Mouse (Mus musculus) regulatory T cell (primary cell): ENCODE results near the gene Klrb1b.

Experiments
- in situ Hi-C: fragments of 300-600 bp; cut with MboI, MseI; formaldehyde crosslinking; loops from one replicate; pipeline ENCODE4 v1.15.1; 2025; ENCODE audit warnings: high pct_unique_total_duplicates

The Klrb1b gene

DNA sequence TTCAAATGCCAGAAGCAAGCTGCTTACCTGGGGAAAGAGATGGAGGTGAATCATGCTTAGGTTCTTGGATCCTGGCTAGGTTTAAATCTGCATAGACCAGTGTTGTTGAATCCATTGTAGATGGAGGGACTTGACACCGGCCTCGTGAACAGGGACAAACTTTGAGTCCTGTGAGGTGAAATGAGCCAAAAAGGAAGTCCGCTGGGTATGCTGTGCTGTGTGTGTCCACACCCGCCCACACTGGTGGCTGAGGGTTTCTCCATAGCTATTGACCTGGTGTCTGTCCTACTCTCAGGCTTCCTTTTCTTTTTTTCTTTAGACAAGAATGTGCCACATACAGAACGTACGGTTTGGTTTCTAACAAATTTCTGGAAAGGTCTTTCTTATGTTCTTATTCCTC, at the start of gene Klrb1b, which contains the start of gene Gm44511:
Gene Klrb1b, minus strand, starts transcription at position 200 of the 400 bp plus-strand sequence.
Gene Gm44511, minus strand, starts transcription at position 184 of the 400 bp plus-strand sequence.
- in situ Hi-C loops, result no loop called here

DNA sequence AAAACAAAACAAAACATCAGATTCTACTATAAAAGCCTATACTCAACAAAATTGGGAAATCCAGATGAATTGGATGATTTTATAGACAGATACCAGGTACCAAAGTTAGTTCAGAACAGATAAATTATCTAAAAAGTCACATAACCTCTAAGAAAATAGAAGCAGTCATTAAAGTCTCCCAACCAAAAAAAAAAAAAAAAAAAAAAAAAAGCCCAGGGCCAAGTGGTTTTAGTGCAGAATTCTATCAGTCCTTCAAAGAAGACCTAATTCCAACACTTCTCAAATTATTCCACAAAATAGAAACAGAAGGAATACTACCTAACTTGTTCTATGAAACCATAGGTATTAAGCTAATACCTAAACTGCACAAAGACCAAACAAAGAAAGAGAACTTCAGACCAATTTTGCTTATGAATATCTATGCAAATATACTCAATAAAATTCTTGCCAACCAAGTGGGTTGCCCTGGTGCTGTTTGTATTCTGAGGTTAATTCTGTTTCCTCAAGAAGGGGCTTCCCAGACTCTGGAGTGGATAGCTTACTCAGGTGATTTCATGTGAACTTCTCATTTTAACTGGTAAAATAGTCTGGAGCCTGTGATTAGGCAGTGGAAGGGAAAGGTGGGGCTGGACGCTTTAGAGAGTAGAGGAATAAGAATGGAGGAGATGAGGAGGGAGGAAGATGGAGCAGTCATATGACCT, 45.9 kb upstream of the Klrb1b start:
- in situ Hi-C loops, result no loop called here

DNA sequence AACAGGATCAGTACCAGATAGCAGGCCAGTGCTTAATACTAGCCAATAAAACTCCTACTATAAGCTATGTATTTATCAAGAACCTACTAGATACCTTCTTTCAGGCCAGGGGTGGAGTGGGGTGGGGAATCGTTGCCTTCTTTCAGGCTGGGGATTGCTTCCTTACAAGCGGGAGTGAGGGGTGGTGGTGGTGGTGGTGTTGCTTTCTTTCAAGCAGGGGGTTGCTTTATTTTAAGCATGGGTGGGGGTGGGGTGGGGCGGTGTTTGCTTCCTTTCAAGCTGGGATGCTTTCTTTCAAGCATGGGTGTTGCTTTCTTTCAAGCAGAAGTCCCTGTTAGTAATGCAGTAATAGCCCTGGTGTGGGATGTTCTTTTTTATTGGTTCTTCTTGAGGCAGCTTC, 42.7 kb upstream of the Klrb1b start:
- in situ Hi-C loops, result no loop called here

DNA sequence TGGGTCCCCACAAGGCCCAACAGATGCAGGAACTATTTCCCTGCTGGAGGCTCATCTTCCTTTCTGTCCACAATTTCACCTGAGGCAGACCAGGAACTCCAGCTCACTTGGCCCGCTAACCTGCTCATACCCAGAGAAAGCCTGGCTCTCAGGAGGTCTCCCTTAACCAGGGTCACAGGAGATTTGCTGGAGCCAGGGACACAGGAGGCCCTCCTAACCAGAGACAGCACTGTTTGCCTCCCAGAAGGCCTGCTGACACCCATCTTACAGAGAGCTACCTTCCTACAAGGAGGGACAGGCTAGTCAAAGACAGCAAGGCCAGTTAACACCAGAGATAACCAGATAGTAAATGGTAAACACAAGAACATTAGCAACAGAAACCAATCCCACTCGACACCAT, 31.8 kb upstream of the Klrb1b start:
- in situ Hi-C loops, result loop anchor here (5.0 to 10.0 kb wide), 2 partner anchors 34 to 507 kb away; partner anchors contain the start of gene BC035044

DNA sequence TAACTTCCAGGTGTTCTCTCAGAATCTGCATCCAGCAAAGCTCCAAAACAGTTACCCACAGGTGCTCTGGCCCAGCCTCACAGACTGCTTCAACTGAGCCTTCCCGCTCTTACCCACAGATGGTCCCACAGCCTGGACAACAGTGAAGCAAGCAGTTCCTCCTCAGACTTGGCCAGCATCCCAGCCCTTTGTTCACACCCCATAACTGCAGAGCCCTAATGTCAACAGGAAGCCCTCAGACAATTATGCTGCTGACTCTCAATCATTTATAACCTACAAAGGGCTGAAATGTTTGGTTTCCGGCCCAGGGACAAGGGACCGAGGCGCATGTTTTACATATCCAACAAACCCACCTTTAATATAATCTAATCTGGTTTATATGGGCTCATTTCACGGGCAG, 30.1 kb upstream of the Klrb1b start:
- in situ Hi-C loops, result loop anchor here (5.0 to 10.0 kb wide), 2 partner anchors 36 to 509 kb away; partner anchors contain the start of gene BC035044

DNA sequence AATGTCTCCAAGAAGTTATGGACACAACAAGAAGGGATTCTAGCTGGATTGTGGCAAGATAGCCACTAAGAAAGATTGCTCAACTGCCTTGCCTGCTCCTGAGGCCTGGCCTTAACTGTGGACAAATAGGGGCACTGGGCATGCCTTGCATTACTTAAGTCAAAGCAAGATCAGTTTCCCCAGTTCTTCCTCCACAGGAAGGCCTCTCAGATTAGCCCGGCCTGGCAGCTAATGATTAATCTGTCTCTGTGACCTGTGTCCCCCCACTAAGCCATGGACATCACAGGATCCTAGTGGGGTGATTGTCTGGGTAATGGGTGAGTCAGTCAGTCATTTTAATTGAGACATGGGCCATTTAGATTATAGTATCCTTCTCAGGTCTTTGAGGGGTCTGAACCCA, 29.3 kb upstream of the Klrb1b start:
- in situ Hi-C loops, result loop anchor here (5.0 to 10.0 kb wide), 2 partner anchors 37 to 509 kb away; partner anchors contain the start of gene BC035044

DNA sequence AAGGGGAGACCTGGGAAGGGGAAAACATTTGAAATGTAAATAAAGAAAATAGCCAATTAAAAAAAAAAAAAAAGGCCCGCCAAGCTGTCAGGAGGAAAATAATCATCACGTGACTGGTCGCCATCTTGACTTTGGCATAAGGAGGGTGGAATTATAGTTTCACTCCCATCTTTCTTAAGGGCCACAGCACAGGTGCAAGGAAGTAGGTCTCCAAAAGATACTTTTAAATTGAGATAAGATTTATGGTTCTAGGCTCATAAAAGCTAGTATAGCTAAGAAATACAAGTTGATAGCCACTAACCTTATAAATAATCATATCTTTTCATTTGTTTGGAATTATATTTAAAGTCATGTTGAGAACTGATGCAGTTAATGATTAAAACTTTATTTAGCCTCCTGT, 28.8 kb upstream of the Klrb1b start:
- in situ Hi-C loops, result loop anchor here (5.0 to 10.0 kb wide), 4 partner anchors 37 to 510 kb away; partner anchors contain the start of gene BC035044

DNA sequence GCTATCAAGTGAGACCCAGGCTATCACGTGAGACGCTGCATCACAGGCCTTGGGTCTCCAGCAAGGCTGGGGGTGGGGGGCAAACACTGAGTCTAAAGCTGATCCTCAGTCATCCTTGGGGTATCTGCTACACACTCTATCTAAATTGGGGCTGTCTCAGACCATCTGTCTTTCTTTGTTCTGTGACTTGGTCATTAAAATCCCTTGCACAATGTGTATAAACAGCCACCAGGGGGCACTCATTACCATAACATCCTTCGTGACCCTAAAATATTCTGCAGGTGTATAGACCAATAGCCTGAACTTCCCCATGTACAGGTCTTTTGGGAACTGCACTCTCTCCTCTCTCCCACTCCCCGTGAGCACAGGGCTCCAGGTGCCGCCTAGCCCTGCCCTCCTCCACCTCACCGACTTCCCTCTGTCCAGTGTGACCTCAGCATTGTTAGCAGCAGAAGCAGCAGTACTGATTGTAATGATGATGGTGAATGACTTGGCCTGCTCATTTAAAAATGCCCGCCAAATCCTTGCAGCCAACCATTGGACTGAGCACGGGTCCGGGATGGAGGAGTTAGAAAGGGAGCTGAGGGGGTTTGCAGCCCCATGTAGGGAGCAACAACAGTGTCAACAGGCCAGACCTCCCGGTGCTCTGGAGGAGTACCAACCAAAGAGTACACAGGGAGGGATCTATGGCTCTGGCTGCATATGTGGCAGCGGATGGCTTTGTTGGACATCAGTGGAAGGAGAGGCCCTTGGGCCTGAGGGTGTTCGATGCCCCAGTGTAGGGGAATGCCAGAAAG, 28.1 kb upstream of the Klrb1b start:
- in situ Hi-C loops, result loop anchor here (5.0 to 10.0 kb wide), 3 partner anchors 213 to 511 kb away; no protein-coding TSS in a partner anchor

DNA sequence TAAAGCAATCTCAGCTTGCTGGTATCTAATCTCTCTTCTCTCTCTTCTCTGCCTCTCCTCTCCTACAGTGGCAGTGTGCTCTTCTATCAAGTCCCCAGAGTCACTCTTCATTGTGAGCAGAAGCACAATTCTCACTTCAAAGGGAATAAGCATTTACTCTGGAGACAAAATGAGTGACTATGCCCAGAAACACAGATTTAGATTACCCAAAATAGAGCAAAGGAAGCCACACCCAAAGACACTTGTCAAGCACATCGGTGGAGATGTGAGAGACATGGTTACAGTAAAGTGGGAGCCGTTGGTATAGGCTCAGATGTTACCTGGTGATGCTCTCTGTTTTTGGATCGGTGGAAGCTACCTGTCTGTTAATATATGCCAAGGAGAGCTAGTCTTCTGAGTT, 26.6 kb upstream of the Klrb1b start:
- in situ Hi-C loops, result loop anchor here (5.0 to 10.0 kb wide), 3 partner anchors 215 to 512 kb away; no protein-coding TSS in a partner anchor

DNA sequence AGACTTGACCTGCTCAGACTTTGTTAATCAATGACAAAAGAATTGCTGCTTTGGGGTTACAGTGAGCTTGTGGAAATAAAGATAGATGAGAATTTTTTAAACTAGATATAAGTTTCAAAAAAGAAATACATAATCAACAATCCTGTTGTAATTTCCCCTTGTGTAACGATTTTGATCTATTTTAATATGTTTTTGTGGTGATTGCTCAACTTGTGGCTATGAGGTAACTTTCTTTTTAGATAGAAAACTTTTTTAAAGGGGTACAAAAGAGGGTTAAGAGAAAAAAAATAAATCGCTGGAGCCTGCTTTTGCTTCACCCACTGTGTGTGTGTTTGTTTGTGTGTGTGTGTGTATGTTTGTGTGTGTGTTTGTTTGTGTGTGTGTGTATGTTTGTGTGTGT, 25.0 kb upstream of the Klrb1b start:
- in situ Hi-C loops, result loop anchor here (5.0 to 10.0 kb wide), 3 partner anchors 216 to 514 kb away; no protein-coding TSS in a partner anchor

DNA sequence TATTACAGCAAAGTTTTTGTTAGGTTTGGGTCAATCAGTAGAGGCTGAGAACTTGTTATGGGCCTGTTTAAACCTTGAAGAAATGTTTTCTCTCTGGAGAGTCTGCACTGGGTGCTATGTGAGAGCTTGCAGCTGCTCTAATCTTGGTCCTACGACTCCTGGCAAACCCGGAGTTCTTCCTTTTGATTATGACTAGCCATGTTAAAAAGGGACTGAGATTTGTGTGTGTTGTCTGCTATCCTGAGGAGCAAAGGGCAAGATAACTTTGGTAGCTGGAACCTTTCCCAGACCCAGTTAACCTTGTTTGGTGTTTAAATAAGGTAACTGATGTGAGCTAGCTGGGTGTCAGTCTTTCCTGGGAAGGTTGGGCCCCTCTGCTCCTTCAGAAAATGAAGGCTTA, 24.5 kb upstream of the Klrb1b start:
- in situ Hi-C loops, result loop anchor here (5.0 to 10.0 kb wide), 3 partner anchors 217 to 514 kb away; no protein-coding TSS in a partner anchor

DNA sequence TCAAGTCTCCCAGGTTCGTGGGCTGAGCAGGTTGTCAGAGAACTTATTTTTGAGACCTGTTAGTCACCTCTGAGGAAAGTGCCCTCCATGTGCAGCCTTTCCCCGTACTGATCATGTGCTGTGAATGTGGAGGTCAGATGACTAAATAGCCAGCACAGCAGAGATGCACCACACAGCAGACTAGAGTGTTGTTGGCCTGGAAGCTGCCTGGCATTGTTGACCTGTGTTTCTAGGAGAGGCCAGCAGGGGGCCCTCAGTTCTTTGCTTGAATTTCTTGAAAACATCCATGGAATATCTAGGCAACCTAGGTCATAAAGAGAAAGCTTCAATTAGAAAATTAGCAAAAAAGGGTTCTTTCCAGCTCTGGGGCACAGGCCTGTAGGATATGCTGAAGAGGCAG, 23.8 kb upstream of the Klrb1b start:
- in situ Hi-C loops, result loop anchor here (5.0 to 10.0 kb wide), 3 partner anchors 217 to 515 kb away; no protein-coding TSS in a partner anchor

DNA sequence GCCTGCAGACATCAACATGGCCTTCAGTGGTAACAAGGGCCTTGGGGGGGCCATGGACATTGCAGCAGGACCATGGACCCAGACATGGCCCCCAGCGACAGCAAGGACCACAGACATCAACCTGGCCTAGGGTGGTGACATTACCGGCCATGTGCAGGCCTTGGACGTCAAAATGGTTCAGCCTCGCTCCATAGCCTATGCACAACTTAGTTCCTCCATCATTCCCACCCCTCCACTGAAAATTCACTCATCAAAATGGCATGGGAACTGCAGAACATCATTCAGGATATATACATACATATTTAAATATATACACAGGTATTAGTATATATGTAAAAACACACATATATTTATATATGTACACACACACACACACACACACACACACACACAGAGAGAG, 21.3 kb upstream of the Klrb1b start:
- in situ Hi-C loops, result no loop called here

DNA sequence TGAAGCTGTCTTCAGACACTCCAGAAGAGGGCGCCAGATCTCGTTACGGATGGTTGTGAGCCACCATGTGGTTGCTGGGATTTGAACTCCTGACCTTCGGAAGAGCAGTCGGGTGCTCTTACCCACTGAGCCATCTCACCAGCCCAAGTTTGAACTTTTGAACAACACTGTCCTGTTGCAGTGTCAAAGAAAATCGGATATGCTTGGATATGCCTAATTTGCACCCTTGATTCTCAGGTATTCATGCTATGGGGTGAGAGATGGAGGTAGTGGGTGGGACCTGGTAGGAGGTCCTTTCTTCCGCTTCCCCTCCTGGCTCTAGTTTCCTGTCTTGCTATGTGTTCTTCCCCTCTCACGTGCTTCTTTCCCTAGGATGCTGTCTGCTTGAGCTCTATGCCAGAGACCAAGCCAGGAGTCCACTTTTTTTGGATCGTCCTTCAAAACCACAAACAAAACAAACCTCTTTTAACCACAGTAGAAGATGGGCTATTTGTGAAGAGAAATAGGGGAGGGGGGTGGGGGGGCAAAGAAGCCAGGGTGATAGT, 19.9 kb upstream of the Klrb1b start:
- in situ Hi-C loops, result no loop called here

DNA sequence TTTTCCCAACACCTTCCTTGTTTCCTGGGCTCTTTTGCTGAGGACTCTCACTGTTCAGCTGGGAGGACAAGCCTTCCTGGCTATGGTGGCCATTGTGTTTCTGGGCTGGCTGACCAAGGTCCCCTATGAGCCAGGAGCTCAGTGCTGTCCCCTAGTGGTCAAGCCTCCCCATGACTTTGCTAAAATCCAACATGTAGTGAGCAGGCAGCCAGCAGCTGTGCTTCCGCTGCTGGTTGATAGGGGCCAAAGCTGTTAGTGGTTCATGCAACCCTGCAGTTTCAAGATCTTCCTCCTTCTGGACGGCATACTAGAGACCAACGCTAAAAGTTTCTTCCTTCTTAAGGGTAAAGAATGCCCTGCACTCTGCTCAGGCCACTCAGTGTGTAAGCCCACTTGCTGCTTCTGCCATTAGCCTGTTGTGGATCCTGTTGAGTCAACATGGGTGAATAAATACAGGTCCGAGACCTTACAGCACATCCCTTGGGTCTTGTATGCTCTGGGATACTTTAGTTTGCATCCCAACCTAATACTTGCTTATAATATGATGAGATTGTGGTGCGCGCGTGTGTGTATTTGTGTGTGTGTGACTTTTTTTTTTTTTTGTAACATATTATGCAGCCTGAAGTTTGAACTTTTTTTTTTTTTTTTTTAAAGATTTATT, 19.3 kb upstream of the Klrb1b start:
- in situ Hi-C loops, result no loop called here

DNA sequence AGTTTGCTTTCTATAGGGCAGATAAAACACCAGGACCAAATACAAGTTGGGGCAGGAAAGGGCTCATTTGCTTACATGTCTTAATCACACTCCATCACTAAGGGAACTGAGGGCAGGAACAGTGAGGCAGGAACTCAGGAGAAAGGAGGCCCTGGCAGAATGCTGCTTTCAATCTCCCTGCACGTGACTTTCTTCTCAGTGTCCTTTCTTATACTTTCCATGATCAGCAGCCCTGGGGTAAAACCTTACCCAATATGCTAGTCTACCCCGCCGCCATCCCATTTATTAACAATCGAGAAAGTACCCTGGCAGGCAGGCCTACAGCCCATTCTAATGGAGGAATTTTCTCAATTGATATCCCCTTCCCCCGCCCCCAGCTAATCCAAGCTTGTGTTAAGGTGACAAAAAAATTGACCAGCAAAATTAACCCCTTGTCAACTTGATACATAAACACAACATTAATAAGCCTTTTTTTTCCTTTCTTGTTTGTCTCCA, 18.5 kb upstream of the Klrb1b start:
- in situ Hi-C loops, result loop anchor here (5.0 kb wide), 2 partner anchors 47 to 77 kb away; no protein-coding TSS in a partner anchor

DNA sequence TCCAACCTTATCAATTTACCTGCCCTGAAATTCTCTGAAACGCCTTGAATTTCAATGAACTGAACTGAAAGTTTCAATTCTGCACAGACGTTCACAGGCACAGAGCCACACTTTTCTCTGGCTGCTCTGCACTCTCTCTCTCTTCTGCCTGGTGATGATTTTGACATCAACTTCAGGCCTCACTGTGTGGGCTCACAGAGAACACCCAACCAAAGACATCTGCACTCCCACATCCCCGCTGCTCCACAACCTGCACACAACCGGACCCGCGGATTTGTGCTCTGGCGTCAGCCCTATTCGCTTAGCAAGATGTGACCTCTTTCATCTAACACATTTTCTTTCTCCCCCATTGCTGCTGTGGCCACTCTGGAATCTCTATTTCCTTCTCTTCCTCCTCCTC, 18.0 kb upstream of the Klrb1b start:
- in situ Hi-C loops, result loop anchor here (5.0 kb wide), 2 partner anchors 47 to 77 kb away; no protein-coding TSS in a partner anchor

DNA sequence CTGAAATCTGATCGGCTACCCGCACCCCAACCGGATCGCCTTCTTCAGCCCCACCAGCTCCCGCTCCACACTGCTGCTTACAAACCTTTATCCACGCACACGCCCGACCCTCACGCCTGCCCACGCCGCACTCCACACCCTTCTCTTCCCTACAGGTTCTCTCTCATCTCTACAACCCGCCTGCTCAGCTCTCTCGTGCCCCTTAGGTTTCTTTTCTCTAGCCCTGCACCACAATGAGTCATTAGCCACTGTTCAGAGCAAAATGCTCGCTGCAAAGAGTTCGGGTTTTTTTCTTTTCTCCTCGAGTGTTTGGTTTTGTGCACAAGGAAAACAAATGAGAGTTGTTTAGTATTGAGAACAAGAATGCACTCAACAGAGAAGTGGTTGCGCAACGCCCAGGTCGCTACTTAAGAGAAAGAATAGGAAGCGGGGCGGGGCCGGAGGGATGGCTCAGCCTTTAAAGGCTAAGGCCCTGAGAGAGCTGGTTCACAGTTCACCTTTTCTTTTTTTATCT, 17.4 kb upstream of the Klrb1b start:
- in situ Hi-C loops, result loop anchor here (5.0 kb wide), 2 partner anchors 46 to 76 kb away; no protein-coding TSS in a partner anchor

DNA sequence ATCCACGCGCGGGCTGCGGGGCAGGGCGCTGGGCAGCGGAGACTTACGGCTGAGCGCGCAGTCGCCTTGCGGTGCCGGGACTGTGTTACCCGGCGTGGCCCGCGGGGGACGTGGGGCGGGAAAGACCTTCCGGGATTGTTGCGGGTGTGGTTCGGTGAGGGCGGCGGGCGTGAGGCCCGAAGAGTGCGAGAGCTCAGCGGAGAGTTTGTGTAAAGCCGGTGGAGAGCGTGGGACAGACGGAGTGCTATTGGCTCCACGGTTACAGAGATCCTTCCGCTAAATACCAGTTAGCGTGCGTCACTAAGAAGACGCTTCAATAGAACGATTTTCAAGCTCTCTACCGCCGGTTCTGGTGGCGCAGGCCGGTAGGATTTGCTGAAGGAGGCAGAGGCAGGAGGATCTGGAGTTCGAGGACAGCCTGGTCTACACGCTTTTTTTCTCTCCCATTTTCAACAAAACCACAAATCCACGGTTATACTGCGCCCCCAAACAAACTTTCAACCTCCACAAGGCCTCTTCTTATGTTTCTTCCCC, 16.9 kb upstream of the Klrb1b start:
- in situ Hi-C loops, result loop anchor here (5.0 kb wide), 2 partner anchors 46 to 76 kb away; no protein-coding TSS in a partner anchor

DNA sequence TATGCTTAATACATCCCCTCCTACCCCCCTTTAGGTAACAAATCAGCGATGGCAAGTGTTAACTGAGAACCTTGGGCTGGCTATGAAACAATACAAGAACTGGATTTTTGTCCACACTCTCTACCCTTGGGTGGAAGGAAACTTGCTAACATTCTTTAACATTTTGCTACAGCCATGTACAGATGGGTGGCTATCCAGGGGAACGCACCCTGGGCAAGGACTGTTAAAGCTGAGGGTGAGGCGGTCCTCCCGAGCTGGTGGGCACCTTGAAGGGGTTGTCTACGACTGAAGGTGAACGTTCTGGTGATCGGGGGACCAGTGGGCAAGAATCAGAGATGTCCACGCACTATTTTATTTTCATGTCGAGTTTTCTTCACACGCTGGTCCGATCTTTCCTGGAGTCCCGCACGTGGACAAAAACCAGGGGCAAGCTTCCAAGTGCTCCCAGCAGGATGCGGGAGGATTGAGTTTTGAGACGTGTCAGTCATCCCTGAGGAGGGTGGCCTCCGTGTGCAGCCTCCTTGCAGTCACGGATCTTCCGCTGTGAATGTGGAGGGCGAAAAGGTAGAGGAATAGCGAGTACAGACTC, 16.3 kb upstream of the Klrb1b start:
- in situ Hi-C loops, result loop anchor here (5.0 kb wide), 2 partner anchors 45 to 75 kb away; no protein-coding TSS in a partner anchor
